ENCODE assay signal across 15 mouse cellular contexts in genomic region chr5:122247529-122247928, GRCm38 (mm10). TPM values are rescaled to one million over a fixed set of nuclear protein-coding genes. Genes with fewer than 3 reads are reported as not detected.
DNase-seq lines count a peak whose midpoint lies in the region; ATAC-seq and TF ChIP-seq lines count a peak whose summit lies in the region.
"Had no signal": no experiment of that assay in that cellular context is flagged by ENCODE, and none has a peak within 500 bp of the region (broad histone marks: within the 10 kb centered on the region; RNA-seq: fewer than 3 reads in every experiment).

No protein-coding gene starts in this region.

- no peaks in the 10 kb centered on the region for H3K27me3 ChIP-seq in heart, postnatal 0 days (ENCODE audit: control insufficient read depth, insufficient read depth, low read length)
- H3K27me3 ChIP-seq: embryonic facial prominence, embryonic 15.5 days; forebrain, embryonic 13.5 days; hindbrain, embryonic 12.5 days; limb, embryonic 15.5 days had no signal

- no peak overlapping the region for H3K9ac ChIP-seq in heart, postnatal 0 days (replicated peaks; ENCODE audit: low read depth, low read length)
- H3K9ac ChIP-seq: embryonic facial prominence, embryonic 15.5 days; forebrain, embryonic 13.5 days; hindbrain, embryonic 12.5 days; limb, embryonic 15.5 days had no signal

- DNase-seq in layer of hippocampus, adult 2 months (ENCODE audit: low spot score in 2 of 2), result peak in 1 of 2 experiments; percentile 59
- DNase-seq in layer of hippocampus, adult 9-10 months (ENCODE audit: low spot score), result no peak
- peak; percentile 54 to 73 for DNase-seq in frontal cortex, postnatal 36 days (ENCODE audit: low spot score in 2 of 2)
- peak; percentile 55 for DNase-seq in heart, postnatal 0 days (ENCODE audit: low spot score)
- DNase-seq in right cerebral cortex, postnatal 10 days (ENCODE audit: low spot score in 2 of 2), result peak; percentile 62 to 66
- DNase-seq in kidney, postnatal 25 days, result no peak
- no peak for DNase-seq in spleen, adult 18-20 months
- DNase-seq: cerebellum, postnatal 14 days; gastrocnemius, postnatal 36 days had no signal

- TF ChIP-seq CTCF in layer of hippocampus, adult 2 months (conservative IDR thresholded peaks at IDR 0.05), result no peak
- TF ChIP-seq CTCF in heart, postnatal 0 days (IDR thresholded peaks at IDR 0.05; ENCODE audit: low read depth), result no peak

- no peak overlapping the region for H3K4me2 ChIP-seq in heart, postnatal 0 days (ENCODE audit: low read depth, low read length)
- H3K4me2 ChIP-seq: embryonic facial prominence, embryonic 15.5 days; forebrain, embryonic 13.5 days; hindbrain, embryonic 12.5 days; limb, embryonic 15.5 days had no signal

- no peaks in the 10 kb centered on the region for H3K4me1 ChIP-seq in heart, postnatal 0 days (ENCODE audit: control insufficient read depth, insufficient read depth)

- H3K9me3 ChIP-seq in heart, postnatal 0 days (replicated peaks; ENCODE audit: control insufficient read depth, low read length), result no peaks in the 10 kb centered on the region
- H3K9me3 ChIP-seq: embryonic facial prominence, embryonic 15.5 days; forebrain, embryonic 13.5 days; hindbrain, embryonic 12.5 days; limb, embryonic 15.5 days; midbrain, embryonic 10.5 days had no signal

- peak overlapping the region; percentile 72 for H3K27ac ChIP-seq in layer of hippocampus, adult 2 months
- H3K27ac ChIP-seq in heart, postnatal 0 days (ENCODE audit: low read depth), result no peak overlapping the region
- H3K27ac ChIP-seq: embryonic facial prominence, embryonic 15.5 days; forebrain, embryonic 13.5 days; hindbrain, embryonic 12.5 days; limb, embryonic 15.5 days; midbrain, embryonic 10.5 days had no signal

- peak; percentile 78 for ATAC-seq in heart, postnatal 0 days (ENCODE audit: insufficient read depth, low read depth)
- ATAC-seq: forebrain, embryonic 13.5 days; intestine, postnatal 0 days had no signal

- 50% methylated on average over 11 of the region's 11 CpGs for WGBS in heart, postnatal 0 days

- H3K36me3 ChIP-seq in heart, postnatal 0 days (replicated peaks; ENCODE audit: control insufficient read depth, insufficient read depth, low read length), result peaks cover 28% of the 10 kb centered on the region; the same call in 1 of the 2 replicates

- no peak overlapping the region for H3K4me3 ChIP-seq in layer of hippocampus, adult 2 months
- no peak overlapping the region for H3K4me3 ChIP-seq in heart, postnatal 0 days (ENCODE audit: low read depth, low read length)
- H3K4me3 ChIP-seq: embryonic facial prominence, embryonic 15.5 days; forebrain, embryonic 13.5 days; hindbrain, embryonic 12.5 days; limb, embryonic 15.5 days; midbrain, embryonic 10.5 days had no signal

- TF ChIP-seq EP300 in heart, postnatal 0 days (IDR thresholded peaks at IDR 0.05; ENCODE audit: low read depth), result no peak

RNA-seq across cellular contexts. Expression of gene Tctn1, which starts 16.7 kb away (rescaled TPM):
- 10 to 100 TPM; 15.2 TPM for total RNA-seq in layer of hippocampus, adult 2 months (2021)
- 5.7 and 21.6 TPM in 2 replicates for total RNA-seq in heart, postnatal 0 days (2014; rRNA removed; ENCODE audit: low replicate concordance)
- 2.3 TPM in 2 replicates for polyA plus RNA-seq in heart, postnatal 0 days (2015; fragmentation: Nextera tagmentation; extraction: Ambion mirVana)

RNA-seq across cellular contexts. Expression of gene Pptc7, which starts 36.6 kb away (rescaled TPM):
- 10 to 100 TPM; 39.8 to 41.1 TPM for total RNA-seq in layer of hippocampus, adult 2 months (2021)
- 33.9 and 40.3 TPM in 2 replicates for total RNA-seq in heart, postnatal 0 days (2014; rRNA removed; ENCODE audit: low replicate concordance)
- 16.8 and 20.5 TPM in 2 replicates for polyA plus RNA-seq in heart, postnatal 0 days (2015; fragmentation: Nextera tagmentation; extraction: Ambion mirVana)

RNA-seq across cellular contexts. Expression of gene Hvcn1, which starts 40.9 kb away (rescaled TPM):
- total RNA-seq in layer of hippocampus, adult 2 months (2021), result 1 to 10 TPM; 2.6 to 3.0 TPM
- total RNA-seq in heart, postnatal 0 days (2014; rRNA removed; ENCODE audit: low replicate concordance), result 0.23 and 2.6 TPM in 2 replicates
- 1.2 and 2.1 TPM in 2 replicates for polyA plus RNA-seq in heart, postnatal 0 days (2015; fragmentation: Nextera tagmentation; extraction: Ambion mirVana)

Comparison
In these comparisons a context has a peak if more than half of its experiments do, and no peak if none do; other contexts are left out.
1. DNase-seq: peak in frontal cortex, postnatal 36 days (2 of 2), heart, postnatal 0 days (single experiment) and right cerebral cortex, postnatal 10 days (2 of 2); none in layer of hippocampus, adult 9-10 months (single experiment), kidney, postnatal 25 days (0 of 2) and spleen, adult 18-20 months (0 of 2).